Mouse (Mus musculus) embryonic facial prominence, embryonic 10.5 days (tissue): ENCODE results near the gene Cstf3. TPM values are rescaled to one million over a fixed set of nuclear protein-coding genes. Genes with fewer than 3 reads are reported as not detected.

Experiments used
- DNase-seq: peaks from one replicate; pipeline ENCODE4 v3.0.0-alpha.2; 2017; ENCODE audit warnings: low spot score
- H3K27ac ChIP-seq: fragments of 300-500 bp; sonication (generic); replicated peaks from 2 replicates; pipeline ENCODE4 v1.5.1; 2016; ENCODE audit warnings: mild to moderate bottlenecking
- H3K27me3 ChIP-seq: fragments of 300-500 bp; sonication (generic); replicated peaks from 2 replicates; pipeline ENCODE4 v1.6.1; 2016; ENCODE audit warnings: low read depth, mild to moderate bottlenecking; ENCODE audit not compliant: poor library complexity, severe bottlenecking
- H3K36me3 ChIP-seq: fragments of 300-500 bp; sonication (generic); replicated peaks from 2 replicates; pipeline ENCODE4 v1.6.1; 2016; ENCODE audit warnings: mild to moderate bottlenecking, moderate library complexity
- H3K4me1 ChIP-seq: fragments of 300-500 bp; sonication (generic); 2 replicates; pipeline ENCODE4 v1.6.1; 2016
- H3K4me3 ChIP-seq: fragments of 300-500 bp; sonication (generic); 2 replicates; pipeline ENCODE4 v1.5.1; 2016; ENCODE audit warnings: mild to moderate bottlenecking, moderate library complexity
- H3K9me3 ChIP-seq: fragments of 300-500 bp; sonication (generic); 2 replicates; pipeline ENCODE4 v1.6.1; 2016; ENCODE audit warnings: mild to moderate bottlenecking
- WGBS: fragments of 180-500 bp; shearing (Covaris S2); methylation state at CpG from one replicate; pipeline ENCODE4 v1.1.7; 2016; 5-methylcytosine and 5-hydroxymethylcytosine counted together
- polyA plus RNA-seq: library from polyadenylated mRNA; unstranded; fragments of >200 nt; fragmentation: Nextera tagmentation; extraction: Ambion mirVana; gene quantifications from 2 replicates; pipeline ENCODE4 v1.2.1, GENCODE M21; 2016

Cstf3 gene
- polyA plus RNA-seq, 1 experiment from 2014 or later, result 97.0 TPM

GRCm38 (mm10) chr2:104579784-104580446 lies 10.4 kb upstream of the Cstf3 start:
- H3K36me3 ChIP-seq, result no peaks in the 10 kb centered on the region
- 84% methylated on average over 7 of the region's 7 CpGs for WGBS
- H3K27me3 ChIP-seq, result no peaks in the 10 kb centered on the region
- no peaks in the 10 kb centered on the region for H3K4me1 ChIP-seq
- no peak for DNase-seq
- no peak overlapping the region for H3K27ac ChIP-seq
- H3K4me3 ChIP-seq, result no peak overlapping the region
- no peaks in the 10 kb centered on the region for H3K9me3 ChIP-seq

- Histone ChIP-seq H3K27me3 (no peaks in the 10 kb centered on the region), H3K36me3 (no peaks in the 10 kb centered on the region), H3K9me3 (no peaks in the 10 kb centered on the region), H3K27ac (no peak overlapping the region), H3K4me3 (no peak overlapping the region), H3K4me1 (no peaks in the 10 kb centered on the region)
- 81% methylated on average over 9 of the region's 9 CpGs for WGBS
- no peak for DNase-seq
Measured at GRCm38 (mm10) chr2:104581281-104581879, 8.9 kb upstream of the Cstf3 start.

- WGBS, result 81% methylated on average over 6 of the region's 6 CpGs
- Histone ChIP-seq H3K4me1 (no peaks in the 10 kb centered on the region), H3K27me3 (no peaks in the 10 kb centered on the region), H3K36me3 (no peaks in the 10 kb centered on the region), H3K4me3 (no peak overlapping the region), H3K9me3 (no peaks in the 10 kb centered on the region), H3K27ac (no peak overlapping the region)
- DNase-seq, result no peak
Measured at GRCm38 (mm10) chr2:104583032-104583431, 7.3 kb upstream of the Cstf3 start.

GRCm38 (mm10) chr2:104584226-104584625 lies 6.1 kb upstream of the Cstf3 start:
- Histone ChIP-seq H3K36me3 (no peaks in the 10 kb centered on the region), H3K4me1 (peaks cover 2% of the 10 kb centered on the region; the same call in 1 of the 2 replicates), H3K9me3 (no peaks in the 10 kb centered on the region), H3K27me3 (no peaks in the 10 kb centered on the region), H3K27ac (no peak overlapping the region), H3K4me3 (no peak overlapping the region)
- DNase-seq, result no peak
- 64% methylated on average over 7 of the region's 7 CpGs for WGBS

- Histone ChIP-seq H3K27ac (no peak overlapping the region), H3K4me3 (no peak overlapping the region), H3K9me3 (no peaks in the 10 kb centered on the region), H3K36me3 (no peaks in the 10 kb centered on the region), H3K27me3 (no peaks in the 10 kb centered on the region), H3K4me1 (peaks cover 7% of the 10 kb centered on the region; the same call in 1 of the 2 replicates)
- 54% methylated on average over 2 of the region's 2 CpGs for WGBS
- no peak for DNase-seq
Measured at GRCm38 (mm10) chr2:104585645-104586044, 4.7 kb upstream of the Cstf3 start.

GRCm38 (mm10) chr2:104588552-104588951 lies 1.8 kb upstream of the Cstf3 start:
- no peak for DNase-seq
- Histone ChIP-seq H3K9me3 (no peaks in the 10 kb centered on the region), H3K36me3 (peaks cover 10% of the 10 kb centered on the region), H3K27me3 (no peaks in the 10 kb centered on the region), H3K4me1 (peaks cover 20% of the 10 kb centered on the region), H3K4me3 (no peak overlapping the region), H3K27ac (no peak overlapping the region)
- 95% methylated on average over 5 of the region's 5 CpGs for WGBS

- Histone ChIP-seq H3K9me3 (no peaks in the 10 kb centered on the region), H3K4me3 (peak overlapping the region; percentile 91), H3K36me3 (peaks cover 14% of the 10 kb centered on the region), H3K4me1 (peaks cover 20% of the 10 kb centered on the region), H3K27ac (peak overlapping the region; percentile 97), H3K27me3 (no peaks in the 10 kb centered on the region)
- WGBS, result under 1% methylated on average over 19 of the region's 19 CpGs
- no peak for DNase-seq
Measured at GRCm38 (mm10) chr2:104590829-104591117, 450 bp downstream of the Cstf3 start.

- Histone ChIP-seq H3K9me3 (no peaks in the 10 kb centered on the region), H3K36me3 (peaks cover 14% of the 10 kb centered on the region), H3K4me3 (peak overlapping the region; percentile 91), H3K27ac (peak overlapping the region; percentile 97), H3K27me3 (no peaks in the 10 kb centered on the region), H3K4me1 (peaks cover 20% of the 10 kb centered on the region)
- DNase-seq, result no peak
- WGBS, result under 1% methylated on average over 6 of the region's 6 CpGs
Measured at GRCm38 (mm10) chr2:104591141-104591540, 818 bp downstream of the Cstf3 start.

- no peak for DNase-seq
- H3K27me3 ChIP-seq, result no peaks in the 10 kb centered on the region
- H3K36me3 ChIP-seq, result peaks cover 23% of the 10 kb centered on the region
- H3K27ac ChIP-seq, result no peak overlapping the region
- no peak overlapping the region for H3K4me3 ChIP-seq
- H3K4me1 ChIP-seq, result peaks cover 13% of the 10 kb centered on the region
- no peaks in the 10 kb centered on the region for H3K9me3 ChIP-seq
- 83% methylated on average over 1 of the region's 1 CpGs for WGBS
Measured at GRCm38 (mm10) chr2:104595063-104595462, 4.7 kb downstream of the Cstf3 start.

- no peak overlapping the region for H3K27ac ChIP-seq
- H3K36me3 ChIP-seq, result peaks cover 37% of the 10 kb centered on the region
- no peaks in the 10 kb centered on the region for H3K27me3 ChIP-seq
- DNase-seq, result no peak
- WGBS, result 69% methylated on average over 1 of the region's 1 CpGs
- no peaks in the 10 kb centered on the region for H3K4me1 ChIP-seq
- no peak overlapping the region for H3K4me3 ChIP-seq
- no peaks in the 10 kb centered on the region for H3K9me3 ChIP-seq
Measured at GRCm38 (mm10) chr2:104603431-104603830, 13.1 kb downstream of the Cstf3 start.

- 68% methylated on average over 5 of the region's 5 CpGs for WGBS
- Histone ChIP-seq H3K4me3 (no peak overlapping the region), H3K27me3 (no peaks in the 10 kb centered on the region), H3K36me3 (peaks cover 43% of the 10 kb centered on the region), H3K4me1 (no peaks in the 10 kb centered on the region), H3K9me3 (no peaks in the 10 kb centered on the region), H3K27ac (no peak overlapping the region)
- DNase-seq, result no peak
Measured at GRCm38 (mm10) chr2:104604718-104605117, 14.4 kb downstream of the Cstf3 start.

GRCm38 (mm10) chr2:104605560-104605959 lies 15.2 kb downstream of the Cstf3 start:
- Histone ChIP-seq H3K9me3 (no peaks in the 10 kb centered on the region), H3K36me3 (peaks cover 43% of the 10 kb centered on the region), H3K27ac (no peak overlapping the region), H3K27me3 (no peaks in the 10 kb centered on the region), H3K4me3 (no peak overlapping the region), H3K4me1 (no peaks in the 10 kb centered on the region)
- DNase-seq, result no peak
- 84% methylated on average over 1 of the region's 1 CpGs for WGBS

GRCm38 (mm10) chr2:104614786-104615185 lies 24.5 kb downstream of the Cstf3 start:
- Histone ChIP-seq H3K27ac (no peak overlapping the region), H3K36me3 (peaks cover 61% of the 10 kb centered on the region), H3K9me3 (no peaks in the 10 kb centered on the region), H3K27me3 (no peaks in the 10 kb centered on the region), H3K4me3 (no peak overlapping the region), H3K4me1 (no peaks in the 10 kb centered on the region)
- DNase-seq, result no peak
- 96% methylated on average over 3 of the region's 3 CpGs for WGBS
